Mouse (Mus musculus) heart, postnatal 0 days (tissue): Measurements from ENCODE around the gene Bdnf. TPM values are rescaled to one million over a fixed set of nuclear protein-coding genes. Genes with fewer than 3 reads are reported as not detected.

ENCODE experiments used
- ATAC-seq: fragments of 200-750 bp; cut with Nextera tagmentation; 2 replicates; pipeline ENCODE4 v1.8.0; 2017; ENCODE audit warnings: low read depth, moderate number of reproducible peaks, moderate library complexity; ENCODE audit not compliant: insufficient read depth
- DNase-seq: peaks from one replicate; pipeline ENCODE4 v3.0.0-alpha.2; 2016; ENCODE audit warnings: low spot score
- H3K27ac ChIP-seq: fragments of 300-500 bp; sonication (generic); 2 replicates; pipeline ENCODE4 v1.5.1; 2014; ENCODE audit warnings: low read depth, mild to moderate bottlenecking
- H3K27me3 ChIP-seq: fragments of 300-500 bp; sonication (generic); 2 replicates; pipeline ENCODE4 v1.6.1; 2014; ENCODE audit warnings: low read length, mixed read lengths; ENCODE audit not compliant: control insufficient read depth, insufficient read depth
- H3K36me3 ChIP-seq: fragments of 300-500 bp; sonication (generic); replicated peaks from 2 replicates; pipeline ENCODE4 v1.6.1; 2014; ENCODE audit warnings: low read length, mixed read lengths; ENCODE audit not compliant: control insufficient read depth, insufficient read depth
- H3K4me1 ChIP-seq: fragments of 300-500 bp; sonication (generic); 2 replicates; pipeline ENCODE4 v1.6.1; 2014; ENCODE audit warnings: antibody characterized with exemption; ENCODE audit not compliant: control insufficient read depth, insufficient read depth
- H3K4me2 ChIP-seq: fragments of 300-500 bp; sonication (generic); 2 replicates; pipeline ENCODE4 v1.6.1; 2014; ENCODE audit warnings: low read depth, mild to moderate bottlenecking, low read length, moderate library complexity
- H3K4me3 ChIP-seq: fragments of 300-500 bp; sonication (generic); 2 replicates; pipeline ENCODE4 v1.5.1; 2014; ENCODE audit warnings: low read depth, low read length
- H3K9ac ChIP-seq: fragments of 300-500 bp; sonication (generic); replicated peaks from 2 replicates; pipeline ENCODE4 v1.6.1; 2014; ENCODE audit warnings: low read depth, low read length, mixed read lengths
- H3K9me3 ChIP-seq: fragments of 300-500 bp; sonication (generic); replicated peaks from 2 replicates; pipeline ENCODE4 v1.6.1; 2016; ENCODE audit warnings: low read length; ENCODE audit not compliant: control insufficient read depth
- CTCF ChIP-seq: IDR thresholded peaks from 2 replicates; pipeline ENCODE4 v1.5.1; 2016; ENCODE audit warnings: antibody characterized with exemption, control low read depth, low read depth
- EP300 ChIP-seq: IDR thresholded peaks from 2 replicates; pipeline ENCODE4 v1.6.1; 2016; ENCODE audit warnings: antibody characterized with exemption, low read depth
- WGBS: fragments of 180-500 bp; shearing (Covaris S2); extraction: QIAGEN DNeasy Blood & Tissue Kit; methylation state at CpG from one replicate; pipeline ENCODE4 v1.1.7; 2014; 5-methylcytosine and 5-hydroxymethylcytosine counted together
- polyA plus RNA-seq: library from polyadenylated mRNA; unstranded; fragments of >200 nt; fragmentation: Nextera tagmentation; extraction: Ambion mirVana; gene quantifications from 2 replicates; pipeline ENCODE4 v1.2.1, GENCODE M21; 2015
- total RNA-seq: library from RNA; depleted of rRNA; stranded (reverse); fragments of >200 nt; gene quantifications from 2 replicates; pipeline ENCODE4 v1.2.3, GENCODE M21; 2014; ENCODE audit warnings: low replicate concordance

Bdnf gene
- total and polyA plus RNA-seq, 2 experiments from 2014 or later = 0.30 TPM; not detected in 1

GRCm38 (mm10) chr2:109734666-109735065, 60.2 kb downstream of the Bdnf start:
- ATAC-seq (no peak), DNase-seq (no peak)
- Histone ChIP-seq H3K9me3 (no peaks in the 10 kb centered on the region), H3K27ac (no peak overlapping the region), H3K9ac (no peak overlapping the region), H3K4me1 (no peaks in the 10 kb centered on the region), H3K4me3 (no peak overlapping the region), H3K27me3 (no peaks in the 10 kb centered on the region), H3K4me2 (no peak overlapping the region), H3K36me3 (no peaks in the 10 kb centered on the region)
- 84% methylated on average over 6 of the region's 6 CpGs for WGBS
- no peak for TF ChIP-seq CTCF
- TF ChIP-seq EP300 = no peak

GRCm38 (mm10) chr2:109735347-109735746, 60.8 kb downstream of the Bdnf start:
- Histone ChIP-seq H3K27me3 (no peaks in the 10 kb centered on the region), H3K36me3 (no peaks in the 10 kb centered on the region), H3K4me2 (no peak overlapping the region), H3K9me3 (no peaks in the 10 kb centered on the region), H3K4me3 (no peak overlapping the region), H3K9ac (no peak overlapping the region), H3K27ac (no peak overlapping the region), H3K4me1 (no peaks in the 10 kb centered on the region)
- TF ChIP-seq CTCF = no peak
- TF ChIP-seq EP300 = no peak
- ATAC-seq (no peak), DNase-seq (no peak)
- WGBS = 34% methylated on average over 7 of the region's 7 CpGs

- no peaks in the 10 kb centered on the region for H3K36me3 ChIP-seq
- DNase-seq (no peak), ATAC-seq (no peak)
- H3K4me1 ChIP-seq = no peaks in the 10 kb centered on the region
- no peaks in the 10 kb centered on the region for H3K27me3 ChIP-seq
- H3K9me3 ChIP-seq = no peaks in the 10 kb centered on the region
- H3K4me3 ChIP-seq = no peak overlapping the region
- no peak overlapping the region for H3K4me2 ChIP-seq
- TF ChIP-seq CTCF = no peak
- no peak for TF ChIP-seq EP300
- H3K9ac ChIP-seq = no peak overlapping the region
- H3K27ac ChIP-seq = no peak overlapping the region
- 60% methylated on average over 2 of the region's 2 CpGs for WGBS
Measured at GRCm38 (mm10) chr2:109736306-109736705, 61.8 kb downstream of the Bdnf start.

- no peak overlapping the region for H3K9ac ChIP-seq
- no peak for DNase-seq
- no peaks in the 10 kb centered on the region for H3K36me3 ChIP-seq
- H3K4me2 ChIP-seq = no peak overlapping the region
- no peak overlapping the region for H3K4me3 ChIP-seq
- H3K27ac ChIP-seq = no peak overlapping the region
- H3K9me3 ChIP-seq = no peaks in the 10 kb centered on the region
- no peaks in the 10 kb centered on the region for H3K27me3 ChIP-seq
- ATAC-seq = no peak
- H3K4me1 ChIP-seq = no peaks in the 10 kb centered on the region
- no peak for TF ChIP-seq EP300
- TF ChIP-seq CTCF = no peak
- WGBS = 71% methylated on average over 2 of the region's 2 CpGs
Measured at GRCm38 (mm10) chr2:109738331-109738730, 63.8 kb downstream of the Bdnf start.

- DNase-seq (no peak), ATAC-seq (no peak)
- H3K9me3 ChIP-seq = no peaks in the 10 kb centered on the region
- H3K9ac ChIP-seq = no peak overlapping the region
- no peak overlapping the region for H3K4me3 ChIP-seq
- no peaks in the 10 kb centered on the region for H3K27me3 ChIP-seq
- 71% methylated on average over 3 of the region's 3 CpGs for WGBS
- H3K4me2 ChIP-seq = no peak overlapping the region
- H3K4me1 ChIP-seq = no peaks in the 10 kb centered on the region
- no peaks in the 10 kb centered on the region for H3K36me3 ChIP-seq
- no peak overlapping the region for H3K27ac ChIP-seq
- no peak for TF ChIP-seq EP300
- no peak for TF ChIP-seq CTCF
Measured at GRCm38 (mm10) chr2:109743208-109743960, 68.9 kb downstream of the Bdnf start.

- TF ChIP-seq CTCF (no peak), EP300 (no peak)
- Histone ChIP-seq H3K4me1 (no peaks in the 10 kb centered on the region), H3K27me3 (no peaks in the 10 kb centered on the region), H3K9ac (no peak overlapping the region), H3K4me3 (no peak overlapping the region), H3K9me3 (no peaks in the 10 kb centered on the region), H3K27ac (no peak overlapping the region), H3K4me2 (no peak overlapping the region), H3K36me3 (no peaks in the 10 kb centered on the region)
- ATAC-seq (no peak), DNase-seq (no peak)
- WGBS = 8% methylated on average over 1 of the region's 1 CpGs
Measured at GRCm38 (mm10) chr2:109746223-109746622, 71.7 kb downstream of the Bdnf start.
